Mouse (Mus musculus) bone marrow, adult 2 months (tissue): ENCODE data around the gene Mast4.

ENCODE experiments used
- CTCF ChIP-seq: fragments of 200-500 bp; IDR thresholded peaks from 2 replicates; pipeline ENCODE4 v1.5.1; 2011; ENCODE audit warnings: low read length, control low read depth; ENCODE audit not compliant: control insufficient read depth, insufficient read depth
- POLR2A ChIP-seq: fragments of 200-500 bp; IDR thresholded peaks from 2 replicates; pipeline ENCODE4 v1.6.1; 2011; ENCODE audit warnings: low read depth, mild to moderate bottlenecking, control low read depth, low read length, borderline replicate concordance; ENCODE audit not compliant: control insufficient read depth

GRCm38 (mm10) chr13:103334723-103335458 is 594 bp upstream of the Mast4 start:
- TF ChIP-seq CTCF: no peak
- no peak for TF ChIP-seq POLR2A
